Mouse (Mus musculus) inflammation-experienced regulatory T-cells, adult 6 months (primary cell): ENCODE measurements around the gene Spats2. TPM values are rescaled to one million over a fixed set of nuclear protein-coding genes. Genes with fewer than 3 reads are reported as not detected.

ENCODE experiments used
- ATAC-seq: one replicate; pipeline ENCODE4 v1.8.0; 2017
- polyA plus RNA-seq, 3 experiments: library from polyadenylated mRNA; unstranded; fragments of 100-300 nt; shearing (Covaris generic); gene quantifications; one replicate each; pipeline ENCODE4 v1.2.1; 2017

Spats2 gene
- polyA plus RNA-seq, 3 experiments from 2014 or later: 0.17 TPM; not detected in 2

- ATAC-seq: no peak
These were observed 27.2 kb upstream of the Spats2 start for GRCm38 (mm10) chr15:99098493-99098861.

GRCm38 (mm10) chr15:99099139-99099556, 26.6 kb upstream of the Spats2 start:
- ATAC-seq: no peak

GRCm38 (mm10) chr15:99099984-99100383, 25.7 kb upstream of the Spats2 start:
- ATAC-seq: no peak

- ATAC-seq: no peak
These were observed 20.5 kb upstream of the Spats2 start for GRCm38 (mm10) chr15:99105238-99105637.

- no peak for ATAC-seq
These were observed 17.9 kb upstream of the Spats2 start for GRCm38 (mm10) chr15:99107866-99108265.

- no peak for ATAC-seq
These were observed 14.6 kb upstream of the Spats2 start for GRCm38 (mm10) chr15:99111139-99111538.

GRCm38 (mm10) chr15:99111809-99112208, 13.9 kb upstream of the Spats2 start:
- no peak for ATAC-seq

- ATAC-seq: no peak
These were observed 12.8 kb upstream of the Spats2 start for GRCm38 (mm10) chr15:99112843-99113395.

- no peak for ATAC-seq
These were observed 12.2 kb upstream of the Spats2 start for GRCm38 (mm10) chr15:99113396-99113975.

GRCm38 (mm10) chr15:99114312-99115064, 11.2 kb upstream of the Spats2 start:
- no peak for ATAC-seq

GRCm38 (mm10) chr15:99115065-99115423, 10.7 kb upstream of the Spats2 start:
- no peak for ATAC-seq

- no peak for ATAC-seq
These were observed 9.2 kb upstream of the Spats2 start for GRCm38 (mm10) chr15:99116539-99116938.

GRCm38 (mm10) chr15:99120814-99121213, 4.9 kb upstream of the Spats2 start:
- no peak for ATAC-seq

GRCm38 (mm10) chr15:99122642-99123041, 3.1 kb upstream of the Spats2 start:
- ATAC-seq: no peak

- ATAC-seq: no peak
These were observed 532 bp downstream of the Spats2 start for GRCm38 (mm10) chr15:99126081-99126815.

GRCm38 (mm10) chr15:99126816-99127365, 1.2 kb downstream of the Spats2 start:
- no peak for ATAC-seq

GRCm38 (mm10) chr15:99127851-99128522, 2.3 kb downstream of the Spats2 start:
- ATAC-seq: no peak

- ATAC-seq: no peak
These were observed 3.7 kb downstream of the Spats2 start for GRCm38 (mm10) chr15:99129441-99129840.

- ATAC-seq: no peak
These were observed 4.5 kb downstream of the Spats2 start for GRCm38 (mm10) chr15:99129956-99130910.

- no peak for ATAC-seq
These were observed 12.7 kb downstream of the Spats2 start for GRCm38 (mm10) chr15:99138389-99138788.

- no peak for ATAC-seq
These were observed 14.0 kb downstream of the Spats2 start for GRCm38 (mm10) chr15:99139669-99140068.
